Mouse (Mus musculus) CH12.LX (cell line): ENCODE data around the gene Tacc3. TPM values are rescaled to one million over a fixed set of nuclear protein-coding genes. Genes with fewer than 3 reads are reported as not detected.

Source experiments
- DNase-seq: peaks from one replicate; pipeline ENCODE4 v3.0.0-alpha.2; 2013; ENCODE audit errors: extremely low read depth
- H3K27ac ChIP-seq: 2 replicates; pipeline ENCODE4 v1.5.1; 2012; ENCODE audit warnings: low read depth, mild to moderate bottlenecking, control low read depth, moderate library complexity; ENCODE audit not compliant: insufficient read depth
- H3K27me3 ChIP-seq: replicated peaks from 2 replicates; pipeline ENCODE3; 2012; ENCODE audit warnings: inconsistent platforms
- H3K36me3 ChIP-seq, 2 experiments: replicated peaks in 1 of 2; 2 replicates each; pipeline versions ENCODE3 to v1.6.1; 2012; ENCODE audit warnings: inconsistent platforms in 1 of 2, low read length in 1 of 2, mild to moderate bottlenecking in 1 of 2, mixed read lengths in 1 of 2, moderate library complexity in 1 of 2; ENCODE audit not compliant: control insufficient read depth in 1 of 2, insufficient read depth in 1 of 2
- H3K4me1 ChIP-seq, 2 experiments: 2 replicates each; pipeline ENCODE4 v1.6.1; 2012; ENCODE audit warnings: inconsistent platforms in 1 of 2, moderate library complexity in 1 of 2; ENCODE audit not compliant: insufficient read depth in 2 of 2, control insufficient read depth in 1 of 2
- H3K4me2 ChIP-seq: 2 replicates; pipeline ENCODE4 v1.6.1; 2012; ENCODE audit warnings: low read depth, mild to moderate bottlenecking, control low read depth; ENCODE audit not compliant: poor library complexity, insufficient read depth, severe bottlenecking
- H3K4me3 ChIP-seq, 3 experiments: fragments of 150-350 bp in 1 of 3; sonication (generic) in 1 of 3; replicated peaks in 1 of 3; 2 replicates each; pipeline versions ENCODE3 to v1.5.1; 2011 to 2012; ENCODE audit warnings: low read depth in 2 of 3, low read length in 2 of 3, mild to moderate bottlenecking in 2 of 3, moderate library complexity in 2 of 3, control low read depth in 1 of 3, improper control_type of control experiment in 1 of 3, inconsistent platforms in 1 of 3, mixed read lengths in 1 of 3; ENCODE audit not compliant: poor library complexity in 1 of 3
- H3K79me2 ChIP-seq: replicated peaks from 2 replicates; pipeline ENCODE4 v1.6.1; 2012; ENCODE audit warnings: mild to moderate bottlenecking, moderate library complexity; ENCODE audit not compliant: control insufficient read depth, poor library complexity, insufficient read depth, severe bottlenecking; ENCODE audit errors: extremely low read depth
- H3K9ac ChIP-seq: 2 replicates; pipeline ENCODE4 v1.6.1; 2012; ENCODE audit warnings: low read depth, mild to moderate bottlenecking, control low read depth, moderate library complexity; ENCODE audit not compliant: insufficient read depth
- H3K9me3 ChIP-seq: replicated peaks from 2 replicates; pipeline ENCODE3; 2012; ENCODE audit warnings: low read length, inconsistent platforms, mixed read lengths
- BHLHE40 ChIP-seq: IDR thresholded peaks from 2 replicates; pipeline ENCODE4 v1.6.1; 2011; ENCODE audit warnings: mild to moderate bottlenecking, low read depth, low read length, improper control_type of control experiment
- CHD1 ChIP-seq: IDR thresholded peaks from 2 replicates; pipeline ENCODE4 v1.6.1; 2012; ENCODE audit warnings: low read depth, low read length, improper control_type of control experiment, inconsistent platforms
- CTCF ChIP-seq, 2 experiments: IDR thresholded peaks in 1 of 2; conservative IDR thresholded peaks in 1 of 2; 2 replicates each; pipeline ENCODE4 v1.5.1; 2011 to 2012; ENCODE audit warnings: low read depth in 2 of 2, low read length in 2 of 2, improper control_type of control experiment in 1 of 2, inconsistent platforms in 1 of 2, mild to moderate bottlenecking in 1 of 2, moderate library complexity in 1 of 2
- E2F4 ChIP-seq: IDR thresholded peaks from 2 replicates; pipeline ENCODE4 v1.6.1; 2011; ENCODE audit warnings: low read depth, low read length, improper control_type of control experiment; ENCODE audit not compliant: insufficient replicate concordance
- IRF4 ChIP-seq: IDR thresholded peaks from 2 replicates; pipeline ENCODE4 v1.6.1; 2014; ENCODE audit warnings: low read depth, mild to moderate bottlenecking, inconsistent platforms, low read length, improper control_type of control experiment
- MAZ ChIP-seq: IDR thresholded peaks from 2 replicates; pipeline ENCODE4 v1.6.1; 2012; ENCODE audit warnings: low read depth, mild to moderate bottlenecking, inconsistent platforms, low read length, improper control_type of control experiment, moderate library complexity
- MEF2A ChIP-seq: IDR thresholded peaks from 2 replicates; pipeline ENCODE4 v1.6.1; 2014; ENCODE audit warnings: low read depth, mild to moderate bottlenecking, inconsistent platforms, low read length, improper control_type of control experiment, borderline replicate concordance
- NELFE ChIP-seq: IDR thresholded peaks from 2 replicates; pipeline ENCODE4 v1.6.1; 2011; ENCODE audit warnings: low read depth, low read length, improper control_type of control experiment
- PAX5 ChIP-seq: IDR thresholded peaks from 2 replicates; pipeline ENCODE4 v1.6.1; 2012; ENCODE audit warnings: low read length, inconsistent platforms, mixed read lengths
- POLR2AphosphoS2 ChIP-seq: IDR thresholded peaks from 2 replicates; pipeline ENCODE4 v1.6.1; 2011; ENCODE audit warnings: low read depth, low read length, improper control_type of control experiment
- RAD21 ChIP-seq: IDR thresholded peaks from 2 replicates; pipeline ENCODE4 v1.6.1; 2011; ENCODE audit warnings: low read depth, mild to moderate bottlenecking, low read length, improper control_type of control experiment, moderate library complexity
- SMC3 ChIP-seq: IDR thresholded peaks from 2 replicates; pipeline ENCODE4 v1.6.1; 2011; ENCODE audit warnings: low read depth, low read length, improper control_type of control experiment
- TCF12 ChIP-seq: IDR thresholded peaks from 2 replicates; pipeline ENCODE4 v1.6.1; 2014; ENCODE audit warnings: low read depth, mild to moderate bottlenecking, inconsistent platforms, low read length, improper control_type of control experiment
- UBTF ChIP-seq: IDR thresholded peaks from 2 replicates; pipeline ENCODE4 v1.6.1; 2012; ENCODE audit warnings: low read depth, mild to moderate bottlenecking, inconsistent platforms, low read length, improper control_type of control experiment, moderate library complexity
- ZKSCAN1 ChIP-seq: IDR thresholded peaks from 2 replicates; pipeline ENCODE4 v1.6.1; 2012; ENCODE audit warnings: low read depth, inconsistent platforms, low read length, improper control_type of control experiment, borderline replicate concordance
- ZMIZ1 ChIP-seq: IDR thresholded peaks from 2 replicates; pipeline ENCODE4 v1.6.1; 2012; ENCODE audit warnings: low read depth, mild to moderate bottlenecking, inconsistent platforms, low read length, improper control_type of control experiment
- ZNF384 ChIP-seq: IDR thresholded peaks from 2 replicates; pipeline ENCODE4 v1.6.1; 2012; ENCODE audit warnings: low read depth, low read length, improper control_type of control experiment, inconsistent platforms
- dilution Hi-C: fragments of 300-500 bp; cut with MboI; formaldehyde crosslinking; loops from 2 replicates; pipeline ENCODE4 v1.14.3; 2020; ENCODE audit warnings: low sequenced_read_pairs; ENCODE audit not compliant: extremely low pct_unique_long_range_greater_than_20kb, extremely low pct_ligation_motif_present
- in situ Hi-C: fragments of 300-500 bp; cut with MboI; formaldehyde crosslinking; loops from 3 replicates; pipeline ENCODE4 v1.14.3; 2019; ENCODE audit warnings: low sequenced_read_pairs, low pct_ligation_motif_present, low pct_unique_long_range_greater_than_20kb, mixed read lengths
- polyA plus RNA-seq: library from polyadenylated mRNA; unstranded; fragments of >175 nt; gene quantifications from 2 replicates; pipeline ENCODE4 v1.2.1, GENCODE M21; 2012; ENCODE audit warnings: low read depth; ENCODE audit not compliant: insufficient read length
- total RNA-seq, 2 experiments: library from RNA; depleted of rRNA; stranded (reverse); fragments of 300-350 nt in 1 of 2; fragments of >200 nt in 1 of 2; gene quantifications; 2 replicates each; pipeline ENCODE4 v1.2.3; 2012 to 2014

Gene Tacc3
- total and polyA plus RNA-seq, 3 experiments, result 89.4 to 186 (median 160) TPM

DNA sequence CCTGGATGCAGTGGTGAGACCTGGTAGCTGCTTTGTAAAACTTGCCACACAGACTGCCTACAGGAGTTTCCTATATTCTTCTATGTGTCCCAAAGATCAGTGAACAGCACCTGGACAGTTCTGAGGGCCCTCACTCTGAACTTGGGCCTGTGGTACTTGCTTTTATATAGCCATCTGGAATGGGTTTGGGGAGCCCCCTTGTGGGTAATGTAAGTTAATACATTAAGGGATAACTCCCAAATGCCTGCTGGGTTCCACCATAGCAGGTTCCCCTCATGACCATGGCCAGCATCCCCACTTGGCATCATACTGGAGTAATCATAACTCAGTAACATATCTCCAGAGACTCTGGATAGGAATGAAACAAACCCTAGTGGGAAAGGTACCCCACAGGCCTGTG, 10.3 kb downstream of the Tacc3 start:
- peak; percentile 32 for DNase-seq
- H3K27me3 ChIP-seq, result no peaks in the 10 kb centered on the region
- H3K36me3 ChIP-seq, result peaks cover 76 to 91% of the 10 kb centered on the region in 2 experiments
- in situ Hi-C loops, result no loop called here
- H3K4me3 ChIP-seq, result no peak overlapping the region
- no peak overlapping the region for H3K9ac ChIP-seq
- no peaks in the 10 kb centered on the region for H3K4me1 ChIP-seq
- dilution Hi-C loops, result no loop called here
- no peaks in the 10 kb centered on the region for H3K9me3 ChIP-seq
- H3K4me2 ChIP-seq, result no peak overlapping the region
- no peak overlapping the region for H3K27ac ChIP-seq
- H3K79me2 ChIP-seq, result no peaks in the 10 kb centered on the region; the same call in none of the 2 replicates
- TF ChIP-seq MAZ (no peak), POLR2AphosphoS2 (no peak), RAD21 (peak; percentile 48), ZNF384 (no peak), ZMIZ1 (no peak), CTCF (conservative IDR thresholded peaks at IDR 0.05 in 1 of 2, IDR thresholded peaks at IDR 0.05 in 1 of 2; ENCODE audit: low read depth in 2 of 2, low read length in 2 of 2) (peak in 1 of 2 experiments; percentile 59; a peak in 2 of 4 replicates), SMC3 (peak; percentile 29), PAX5 (no peak)

DNA sequence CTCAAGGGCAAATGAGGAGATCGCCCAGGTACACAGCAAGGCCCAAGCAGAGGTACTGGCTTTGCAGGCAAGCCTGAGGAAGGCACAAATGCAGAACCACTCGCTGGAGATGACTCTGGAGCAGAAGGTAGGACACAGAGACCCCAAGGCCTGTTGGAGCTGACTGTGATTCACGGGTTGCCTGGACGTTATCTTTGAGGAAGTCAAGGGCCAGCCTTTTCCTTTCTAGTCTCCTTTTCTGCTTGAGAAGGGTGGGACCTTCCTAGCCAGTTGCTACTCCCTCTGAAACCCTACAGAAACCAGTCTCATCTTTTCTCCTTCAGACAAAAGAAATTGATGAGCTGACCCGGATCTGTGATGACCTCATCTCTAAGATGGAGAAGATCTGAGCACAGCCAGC, 13.7 kb downstream of the Tacc3 start:
- in situ Hi-C loops, result no loop called here
- no peak for DNase-seq

DNA sequence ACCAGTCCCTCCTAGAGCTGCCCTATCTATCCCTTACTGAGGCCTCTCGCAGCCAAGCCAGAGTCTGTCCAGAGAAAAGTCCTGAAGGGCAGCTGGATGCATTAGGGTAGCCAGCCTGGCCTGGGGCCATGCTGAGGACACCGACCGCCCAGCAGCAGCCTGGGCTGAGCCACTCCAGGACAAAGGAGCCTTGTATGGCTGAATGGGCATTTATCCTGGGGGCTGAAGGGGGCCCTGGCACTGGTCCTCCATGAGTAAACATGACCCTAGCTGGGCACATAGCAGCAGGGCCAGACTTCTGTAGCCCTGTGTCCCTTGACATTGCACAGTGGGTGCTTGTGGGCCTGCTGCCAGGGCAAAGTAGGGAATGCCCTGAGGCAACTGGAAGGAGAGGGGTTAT, 16.5 kb downstream of the Tacc3 start:
- Histone ChIP-seq H3K9me3 (no peaks in the 10 kb centered on the region), H3K9ac (no peak overlapping the region), H3K27ac (no peak overlapping the region), H3K4me1 (no peaks in the 10 kb centered on the region), H3K4me2 (no peak overlapping the region), H3K4me3 (no peak overlapping the region), H3K27me3 (no peaks in the 10 kb centered on the region), H3K36me3 (peaks cover 35 to 55% of the 10 kb centered on the region in 2 experiments), H3K79me2 (no peaks in the 10 kb centered on the region; the same call in 1 of the 2 replicates)
- no peak for DNase-seq
- TF ChIP-seq NELFE (no peak), IRF4 (no peak), MEF2A (no peak), UBTF (no peak), ZKSCAN1 (no peak)
- in situ Hi-C loops (no loop called here), dilution Hi-C loops (no loop called here)

More for the DNA sequence above, 13.7 kb downstream of the Tacc3 start:
- no peaks in the 10 kb centered on the region for H3K4me1 ChIP-seq
- H3K36me3 ChIP-seq, result peaks cover 61 to 82% of the 10 kb centered on the region in 2 experiments
- H3K4me2 ChIP-seq, result no peak overlapping the region
- no peaks in the 10 kb centered on the region for H3K9me3 ChIP-seq
- H3K27me3 ChIP-seq, result no peaks in the 10 kb centered on the region
- no peaks in the 10 kb centered on the region; the same call in 1 of the 2 replicates for H3K79me2 ChIP-seq
- no peak for TF ChIP-seq CTCF (conservative IDR thresholded peaks at IDR 0.05 in 1 of 2, IDR thresholded peaks at IDR 0.05 in 1 of 2; ENCODE audit: low read depth in 2 of 2, low read length in 2 of 2)
- no peak for TF ChIP-seq TCF12
- no peak for TF ChIP-seq E2F4
- TF ChIP-seq IRF4, result no peak
- TF ChIP-seq BHLHE40, result no peak
- no peak for TF ChIP-seq MAZ
- no peak for TF ChIP-seq CHD1
- dilution Hi-C loops, result no loop called here
- no peak overlapping the region for H3K27ac ChIP-seq
- H3K4me3 ChIP-seq, result no peak overlapping the region
- H3K9ac ChIP-seq, result no peak overlapping the region
